Mouse (Mus musculus) T-helper 1 cell (primary cell): ENCODE data around the gene Mrpl23.

Source experiments
- in situ Hi-C: fragments of 300-600 bp; cut with MboI, MseI; formaldehyde crosslinking; loops from one replicate; pipeline ENCODE4 v1.15.1; 2025; ENCODE audit warnings: high pct_unique_total_duplicates

Mrpl23 gene

GRCm38 (mm10) chr7:142532671-142533058 is at the start of gene Mrpl23:
Gene Mrpl23, plus strand, starts transcription at chr7:142532686.
- in situ Hi-C loops, result no loop called here

- in situ Hi-C loops, result no loop called here
Measured at GRCm38 (mm10) chr7:142483136-142483535, 49.4 kb upstream of the Mrpl23 start.

- in situ Hi-C loops, result no loop called here
Measured at GRCm38 (mm10) chr7:142484780-142485179, 47.7 kb upstream of the Mrpl23 start.

- in situ Hi-C loops, result no loop called here
Measured at GRCm38 (mm10) chr7:142486751-142487162, 45.7 kb upstream of the Mrpl23 start.

GRCm38 (mm10) chr7:142487341-142487859 is 45.1 kb upstream of the Mrpl23 start:
- in situ Hi-C loops, result no loop called here

GRCm38 (mm10) chr7:142488053-142488452 is 44.4 kb upstream of the Mrpl23 start:
- in situ Hi-C loops, result no loop called here

- in situ Hi-C loops, result no loop called here
Measured at GRCm38 (mm10) chr7:142493535-142493934, 39.0 kb upstream of the Mrpl23 start.

GRCm38 (mm10) chr7:142496158-142496557 is 36.3 kb upstream of the Mrpl23 start:
- in situ Hi-C loops, result loop anchor here (5.0 kb wide), 1 partner anchor 54 kb away; the partner anchor contains the start of gene Tnni2

- in situ Hi-C loops, result loop anchor here (5.0 kb wide), 1 partner anchor 54 kb away; the partner anchor contains the start of gene Tnni2
Measured at GRCm38 (mm10) chr7:142496800-142497199, 35.7 kb upstream of the Mrpl23 start.

- in situ Hi-C loops, result loop anchor here (5.0 kb wide), 1 partner anchor 55 kb away; the partner anchor contains the start of gene Tnni2
Measured at GRCm38 (mm10) chr7:142497775-142498174, 34.7 kb upstream of the Mrpl23 start.

- in situ Hi-C loops, result loop anchor here (5.0 kb wide), 1 partner anchor 56 kb away; the partner anchor contains the start of gene Tnni2
Measured at GRCm38 (mm10) chr7:142498575-142498974, 33.9 kb upstream of the Mrpl23 start, which contains the start of gene Tnnt3. Gene Tnnt3, plus strand, starts transcription at chr7:142498836.

GRCm38 (mm10) chr7:142499010-142499721 is 33.3 kb upstream of the Mrpl23 start:
- in situ Hi-C loops, result loop anchor here (5.0 kb wide), 1 partner anchor 57 kb away; the partner anchor contains the start of gene Tnni2

GRCm38 (mm10) chr7:142500032-142500431 is 32.5 kb upstream of the Mrpl23 start:
- in situ Hi-C loops, result no loop called here

- in situ Hi-C loops, result no loop called here
Measured at GRCm38 (mm10) chr7:142503206-142503605, 29.3 kb upstream of the Mrpl23 start.

GRCm38 (mm10) chr7:142505942-142506341 is 26.5 kb upstream of the Mrpl23 start:
- in situ Hi-C loops, result no loop called here

- in situ Hi-C loops, result no loop called here
Measured at GRCm38 (mm10) chr7:142506501-142506900, 26.0 kb upstream of the Mrpl23 start.

- in situ Hi-C loops, result no loop called here
Measured at GRCm38 (mm10) chr7:142507453-142507852, 25.0 kb upstream of the Mrpl23 start.

- in situ Hi-C loops, result no loop called here
Measured at GRCm38 (mm10) chr7:142509518-142509917, 23.0 kb upstream of the Mrpl23 start.

- in situ Hi-C loops, result no loop called here
Measured at GRCm38 (mm10) chr7:142510021-142510777, 22.3 kb upstream of the Mrpl23 start.

- in situ Hi-C loops, result no loop called here
Measured at GRCm38 (mm10) chr7:142514048-142514447, 18.4 kb upstream of the Mrpl23 start.

- in situ Hi-C loops, result no loop called here
Measured at GRCm38 (mm10) chr7:142516221-142516978, 16.1 kb upstream of the Mrpl23 start.
